Mouse (Mus musculus) megakaryocyte, embryonic 14.5 days (primary cell): ENCODE data around the gene Zzz3.

ENCODE experiments used
- FLI1 ChIP-seq: IDR thresholded peaks from 2 replicates; pipeline ENCODE4 v1.6.1; 2012; ENCODE audit warnings: low read length, inconsistent platforms, mixed read lengths
- GATA1 ChIP-seq: IDR thresholded peaks from 3 replicates; pipeline ENCODE4 v1.6.1; 2012; ENCODE audit warnings: mixed read lengths, low read length, inconsistent platforms, borderline replicate concordance

- TF ChIP-seq GATA1 (no peak), FLI1 (no peak)
Measured at GRCm38 (mm10) chr3:152495415-152495898, 100.2 kb downstream of the Zzz3 start.
